Mouse (Mus musculus) frontal cortex, postnatal 25 days (tissue): ENCODE data around the gene Sfta2.
A peak's percentile ranks its signal among the peaks of the same experiment; 100 is the strongest.

Source experiments
- DNase-seq, 2 experiments: peaks; one replicate each; pipeline ENCODE4 v3.0.0; 2022; ENCODE audit warnings: low spot score in 2 of 2

The Sfta2 gene

GRCm38 (mm10) chr17:35601249-35601648 is at the start of gene Sfta2:
Gene Sfta2 (plus strand): TSS chr17:35601549.
- no peak for DNase-seq

- no peak for DNase-seq
Measured at GRCm38 (mm10) chr17:35551881-35552414, 49.4 kb upstream of the Sfta2 start, which contains the start of gene Cdsn. Gene Cdsn (plus strand): TSS chr17:35552128.

GRCm38 (mm10) chr17:35554321-35554720 is 47.0 kb upstream of the Sfta2 start:
- DNase-seq: no peak

- DNase-seq: no peak
Measured at GRCm38 (mm10) chr17:35554761-35555397, 46.5 kb upstream of the Sfta2 start.

GRCm38 (mm10) chr17:35556186-35556765 is 45.1 kb upstream of the Sfta2 start:
- no peak for DNase-seq

- DNase-seq: no peak
Measured at GRCm38 (mm10) chr17:35556812-35557211, 44.5 kb upstream of the Sfta2 start.

- DNase-seq: no peak
Measured at GRCm38 (mm10) chr17:35557351-35557750, 44.0 kb upstream of the Sfta2 start.

- no peak for DNase-seq
Measured at GRCm38 (mm10) chr17:35558216-35558615, 43.1 kb upstream of the Sfta2 start.

- no peak for DNase-seq
Measured at GRCm38 (mm10) chr17:35567150-35567549, 34.2 kb upstream of the Sfta2 start, which contains the start of gene 2300002M23Rik. Gene 2300002M23Rik (plus strand): TSS chr17:35567450.

GRCm38 (mm10) chr17:35567767-35568166 is 33.6 kb upstream of the Sfta2 start:
- DNase-seq: no peak

- DNase-seq: no peak
Measured at GRCm38 (mm10) chr17:35569091-35569944, 32.0 kb upstream of the Sfta2 start.

GRCm38 (mm10) chr17:35570836-35571235 is 30.5 kb upstream of the Sfta2 start:
- DNase-seq: no peak

GRCm38 (mm10) chr17:35571477-35571876 is 29.9 kb upstream of the Sfta2 start:
- DNase-seq: no peak

- DNase-seq: peak; percentile 58 to 68
Measured at GRCm38 (mm10) chr17:35578211-35578610, 23.1 kb upstream of the Sfta2 start.

- DNase-seq: no peak
Measured at GRCm38 (mm10) chr17:35582900-35583299, 18.4 kb upstream of the Sfta2 start.

GRCm38 (mm10) chr17:35584330-35584937 is 16.9 kb upstream of the Sfta2 start:
- peak; percentile 74 to 82 for DNase-seq

GRCm38 (mm10) chr17:35587291-35587690 is 14.1 kb upstream of the Sfta2 start:
- DNase-seq: no peak

GRCm38 (mm10) chr17:35588387-35588786 is 13.0 kb upstream of the Sfta2 start:
- no peak for DNase-seq

GRCm38 (mm10) chr17:35590410-35591218 is 10.7 kb upstream of the Sfta2 start:
- peak; percentile 60 to 67 for DNase-seq

GRCm38 (mm10) chr17:35591219-35591578 is 10.2 kb upstream of the Sfta2 start:
- DNase-seq: no peak

GRCm38 (mm10) chr17:35591731-35592130 is 9.6 kb upstream of the Sfta2 start:
- DNase-seq: no peak
